Mouse (Mus musculus) limb, embryonic 12.5 days (tissue): ENCODE results near the gene Gm9903. TPM values are rescaled to one million over a fixed set of nuclear protein-coding genes. Genes with fewer than 3 reads are reported as not detected.

ENCODE experiments used
- ATAC-seq: fragments of 200-750 bp; cut with Nextera tagmentation; 2 replicates; pipeline ENCODE4 v1.8.0; 2017; ENCODE audit warnings: low read depth, moderate TSS enrichment; ENCODE audit not compliant: insufficient number of reproducible peaks, insufficient read depth, low FRiP score, low TSS enrichment
- H3K27ac ChIP-seq: fragments of 300-500 bp; sonication (generic); 2 replicates; pipeline ENCODE4 v1.5.1; 2016; ENCODE audit warnings: mild to moderate bottlenecking, moderate library complexity
- H3K27me3 ChIP-seq: fragments of 300-500 bp; sonication (generic); 2 replicates; pipeline ENCODE4 v1.6.1; 2016; ENCODE audit warnings: mild to moderate bottlenecking, moderate library complexity
- H3K36me3 ChIP-seq: fragments of 300-500 bp; sonication (generic); 2 replicates; pipeline ENCODE4 v1.6.1; 2016; ENCODE audit warnings: mild to moderate bottlenecking, moderate library complexity
- H3K4me1 ChIP-seq: fragments of 300-500 bp; sonication (generic); replicated peaks from 2 replicates; pipeline ENCODE4 v1.6.1; 2016
- H3K4me2 ChIP-seq: fragments of 300-500 bp; sonication (generic); 2 replicates; pipeline ENCODE4 v1.6.1; 2016; ENCODE audit warnings: mild to moderate bottlenecking, moderate library complexity
- H3K4me3 ChIP-seq: fragments of 300-500 bp; sonication (generic); replicated peaks from 2 replicates; pipeline ENCODE4 v1.5.1; 2016; ENCODE audit warnings: mild to moderate bottlenecking
- H3K9ac ChIP-seq: fragments of 300-500 bp; sonication (generic); replicated peaks from 2 replicates; pipeline ENCODE4 v1.6.1; 2016; ENCODE audit warnings: mild to moderate bottlenecking, moderate library complexity
- H3K9me3 ChIP-seq: fragments of 300-500 bp; sonication (generic); 2 replicates; pipeline ENCODE4 v1.6.1; 2016; ENCODE audit warnings: mild to moderate bottlenecking, moderate library complexity
- WGBS: fragments of 180-500 bp; shearing (Covaris S2); methylation state at CpG from one replicate; pipeline ENCODE4 v1.1.7; 2016; 5-methylcytosine and 5-hydroxymethylcytosine counted together
- polyA plus RNA-seq: library from polyadenylated mRNA; unstranded; fragments of >200 nt; fragmentation: Nextera tagmentation; extraction: Ambion mirVana; gene quantifications from 2 replicates; pipeline ENCODE4 v1.2.1, GENCODE M21; 2016

The Gm9903 gene
- polyA plus RNA-seq, 1 experiment from 2014 or later, result 0.46 TPM

DNA sequence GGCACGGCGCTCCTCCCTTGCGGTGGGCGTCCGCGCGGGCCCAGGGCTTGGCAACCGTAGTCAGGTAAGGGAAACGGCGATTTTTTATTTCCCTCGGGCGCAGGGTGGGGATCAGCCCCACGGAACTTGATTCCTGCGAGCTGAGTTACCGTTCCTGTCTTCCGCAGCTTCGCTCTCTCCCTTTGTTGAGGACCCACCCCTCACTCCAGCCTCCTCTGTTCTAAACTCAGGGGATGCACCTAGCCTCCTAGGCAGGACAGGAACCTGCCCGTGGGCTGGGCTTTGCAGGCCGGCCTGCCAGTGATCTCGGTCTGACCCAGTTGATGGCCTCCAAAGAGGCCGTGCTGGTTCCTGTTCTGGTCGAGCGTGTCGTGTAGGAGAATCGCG, 28.9 kb downstream of the Gm9903 start:
- WGBS, result under 1% methylated on average over 26 of the region's 26 CpGs
- peak overlapping the region; percentile 82 for H3K9ac ChIP-seq
- no peaks in the 10 kb centered on the region for H3K27me3 ChIP-seq
- H3K27ac ChIP-seq, result peak overlapping the region; percentile 92
- no peaks in the 10 kb centered on the region for H3K9me3 ChIP-seq
- H3K4me3 ChIP-seq, result peak overlapping the region; percentile 81
- H3K4me1 ChIP-seq, result peaks cover 34% of the 10 kb centered on the region
- no peak for ATAC-seq
- H3K36me3 ChIP-seq, result peaks cover 52% of the 10 kb centered on the region
- peak overlapping the region; percentile 95 for H3K4me2 ChIP-seq

DNA sequence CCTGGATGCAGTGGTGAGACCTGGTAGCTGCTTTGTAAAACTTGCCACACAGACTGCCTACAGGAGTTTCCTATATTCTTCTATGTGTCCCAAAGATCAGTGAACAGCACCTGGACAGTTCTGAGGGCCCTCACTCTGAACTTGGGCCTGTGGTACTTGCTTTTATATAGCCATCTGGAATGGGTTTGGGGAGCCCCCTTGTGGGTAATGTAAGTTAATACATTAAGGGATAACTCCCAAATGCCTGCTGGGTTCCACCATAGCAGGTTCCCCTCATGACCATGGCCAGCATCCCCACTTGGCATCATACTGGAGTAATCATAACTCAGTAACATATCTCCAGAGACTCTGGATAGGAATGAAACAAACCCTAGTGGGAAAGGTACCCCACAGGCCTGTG, 38.5 kb downstream of the Gm9903 start:
- Histone ChIP-seq H3K9ac (no peak overlapping the region), H3K27me3 (no peaks in the 10 kb centered on the region), H3K27ac (no peak overlapping the region), H3K4me2 (no peak overlapping the region), H3K4me3 (no peak overlapping the region), H3K9me3 (no peaks in the 10 kb centered on the region), H3K36me3 (peaks cover 92% of the 10 kb centered on the region), H3K4me1 (no peaks in the 10 kb centered on the region)
- no peak for ATAC-seq

DNA sequence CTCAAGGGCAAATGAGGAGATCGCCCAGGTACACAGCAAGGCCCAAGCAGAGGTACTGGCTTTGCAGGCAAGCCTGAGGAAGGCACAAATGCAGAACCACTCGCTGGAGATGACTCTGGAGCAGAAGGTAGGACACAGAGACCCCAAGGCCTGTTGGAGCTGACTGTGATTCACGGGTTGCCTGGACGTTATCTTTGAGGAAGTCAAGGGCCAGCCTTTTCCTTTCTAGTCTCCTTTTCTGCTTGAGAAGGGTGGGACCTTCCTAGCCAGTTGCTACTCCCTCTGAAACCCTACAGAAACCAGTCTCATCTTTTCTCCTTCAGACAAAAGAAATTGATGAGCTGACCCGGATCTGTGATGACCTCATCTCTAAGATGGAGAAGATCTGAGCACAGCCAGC, 41.9 kb downstream of the Gm9903 start:
- Histone ChIP-seq H3K36me3 (peaks cover 71% of the 10 kb centered on the region), H3K4me2 (no peak overlapping the region), H3K9me3 (no peaks in the 10 kb centered on the region), H3K9ac (no peak overlapping the region), H3K27ac (no peak overlapping the region), H3K4me3 (no peak overlapping the region), H3K27me3 (no peaks in the 10 kb centered on the region), H3K4me1 (no peaks in the 10 kb centered on the region)
- 80% methylated on average over 5 of the region's 5 CpGs for WGBS
- ATAC-seq, result no peak

DNA sequence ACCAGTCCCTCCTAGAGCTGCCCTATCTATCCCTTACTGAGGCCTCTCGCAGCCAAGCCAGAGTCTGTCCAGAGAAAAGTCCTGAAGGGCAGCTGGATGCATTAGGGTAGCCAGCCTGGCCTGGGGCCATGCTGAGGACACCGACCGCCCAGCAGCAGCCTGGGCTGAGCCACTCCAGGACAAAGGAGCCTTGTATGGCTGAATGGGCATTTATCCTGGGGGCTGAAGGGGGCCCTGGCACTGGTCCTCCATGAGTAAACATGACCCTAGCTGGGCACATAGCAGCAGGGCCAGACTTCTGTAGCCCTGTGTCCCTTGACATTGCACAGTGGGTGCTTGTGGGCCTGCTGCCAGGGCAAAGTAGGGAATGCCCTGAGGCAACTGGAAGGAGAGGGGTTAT, 44.7 kb downstream of the Gm9903 start:
- H3K9ac ChIP-seq, result no peak overlapping the region
- ATAC-seq, result no peak
- no peak overlapping the region for H3K4me2 ChIP-seq
- H3K27me3 ChIP-seq, result no peaks in the 10 kb centered on the region
- WGBS, result 85% methylated on average over 3 of the region's 3 CpGs
- peak overlapping the region; percentile 64 for H3K27ac ChIP-seq
- peaks cover 43% of the 10 kb centered on the region for H3K36me3 ChIP-seq
- H3K4me3 ChIP-seq, result no peak overlapping the region
- H3K4me1 ChIP-seq, result no peaks in the 10 kb centered on the region
- no peaks in the 10 kb centered on the region for H3K9me3 ChIP-seq

DNA sequence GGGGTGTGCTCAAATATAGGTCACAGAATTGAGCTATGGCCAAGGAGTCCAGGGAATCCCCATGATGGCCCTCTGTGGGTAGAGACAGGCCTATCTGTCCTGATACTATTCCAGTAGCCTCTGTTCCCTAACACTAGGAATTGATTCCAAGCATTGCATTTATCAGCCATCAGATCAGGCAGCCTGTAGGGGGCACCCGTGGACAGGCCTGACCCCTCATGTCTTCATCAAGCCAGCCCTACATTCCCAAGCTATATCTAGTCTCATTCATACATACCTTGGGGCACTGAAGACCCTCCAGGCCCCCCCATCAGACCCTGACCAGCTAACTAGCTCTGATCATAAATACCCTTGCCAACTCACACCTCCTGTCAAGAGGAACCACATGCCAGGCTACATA, 46.2 kb downstream of the Gm9903 start:
- WGBS, result 0% methylated on average over 1 of the region's 1 CpGs
- no peak overlapping the region for H3K4me2 ChIP-seq
- H3K4me3 ChIP-seq, result no peak overlapping the region
- no peaks in the 10 kb centered on the region for H3K9me3 ChIP-seq
- H3K4me1 ChIP-seq, result no peaks in the 10 kb centered on the region
- ATAC-seq, result no peak
- H3K27me3 ChIP-seq, result no peaks in the 10 kb centered on the region
- no peak overlapping the region for H3K27ac ChIP-seq
- no peak overlapping the region for H3K9ac ChIP-seq
- H3K36me3 ChIP-seq, result peaks cover 28% of the 10 kb centered on the region

GRCm38 (mm10) chr5:33678244-33678643, 48.5 kb downstream of the Gm9903 start:
- Histone ChIP-seq H3K9ac (no peak overlapping the region), H3K27ac (no peak overlapping the region), H3K36me3 (peaks cover 5% of the 10 kb centered on the region; the same call in 1 of the 2 replicates), H3K4me2 (no peak overlapping the region), H3K27me3 (no peaks in the 10 kb centered on the region), H3K4me1 (0 out of 2 replicates have a peak, but pooled peaks cover 4% of the 10 kb centered on the region), H3K9me3 (no peaks in the 10 kb centered on the region), H3K4me3 (no peak overlapping the region)
- ATAC-seq, result no peak
- 82% methylated on average over 5 of the region's 5 CpGs for WGBS

DNA sequence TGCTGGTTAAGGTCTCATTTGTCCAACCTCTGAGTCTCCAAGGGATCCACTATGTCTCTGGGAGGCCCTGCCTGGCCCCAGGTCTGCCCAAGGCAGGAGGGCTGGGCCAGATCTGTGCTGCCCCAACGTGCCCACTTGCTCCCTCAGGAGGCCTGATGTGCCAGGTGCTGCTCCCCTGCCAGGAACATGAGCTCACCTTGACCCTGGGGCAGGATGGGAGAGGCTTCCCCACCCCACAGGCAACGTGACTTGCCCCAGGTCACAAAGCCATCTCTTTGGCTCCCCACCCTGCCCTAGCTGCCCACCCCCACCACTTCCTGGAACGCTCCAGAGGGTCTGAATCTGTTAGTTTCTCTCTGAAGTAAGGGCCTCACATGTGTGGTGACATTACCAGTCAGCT, 51.3 kb downstream of the Gm9903 start:
- no peak overlapping the region for H3K4me2 ChIP-seq
- H3K9ac ChIP-seq, result no peak overlapping the region
- no peaks in the 10 kb centered on the region for H3K27me3 ChIP-seq
- no peaks in the 10 kb centered on the region for H3K36me3 ChIP-seq
- ATAC-seq, result no peak
- H3K4me3 ChIP-seq, result no peak overlapping the region
- no peaks in the 10 kb centered on the region for H3K9me3 ChIP-seq
- 57% methylated on average over 3 of the region's 3 CpGs for WGBS
- H3K4me1 ChIP-seq, result 0 out of 2 replicates have a peak, but pooled peaks cover 4% of the 10 kb centered on the region
- no peak overlapping the region for H3K27ac ChIP-seq

Other genes starting within 250 kb of the Gm9903 start
- gene Nkx1-1, start 195.9 kb upstream of the Gm9903 start, polyA plus RNA-seq, result not detected in 2 replicates
- gene Fam53a, start 290 bp upstream of the Gm9903 start, polyA plus RNA-seq, result 71.5 and 78.8 TPM in 2 replicates
- 307 and 311 TPM in 2 replicates for gene Slbp, start 22.6 kb downstream of the Gm9903 start, polyA plus RNA-seq
- gene Tacc3, start 28.2 kb downstream of the Gm9903 start, polyA plus RNA-seq, result 258 and 275 TPM in 2 replicates
- gene Tmem129, start 28.5 kb downstream of the Gm9903 start, polyA plus RNA-seq, result 41.9 and 42.8 TPM in 2 replicates
- 24.5 and 28.0 TPM in 2 replicates for gene Fgfr3, start 91.7 kb downstream of the Gm9903 start, polyA plus RNA-seq
- gene Letm1, start 152.9 kb downstream of the Gm9903 start, polyA plus RNA-seq, result 55.7 and 56.6 TPM in 2 replicates
- gene Nsd2, start 190.8 kb downstream of the Gm9903 start, polyA plus RNA-seq, result 69.6 and 70.5 TPM in 2 replicates